Mouse (Mus musculus) neural tube, embryonic 11.5 days (tissue): ENCODE measurements around the gene Mical2. TPM values are rescaled to one million over a fixed set of nuclear protein-coding genes. Genes with fewer than 3 reads are reported as not detected.

ENCODE experiments used
- ATAC-seq: fragments of 200-750 bp; cut with Nextera tagmentation; 2 replicates; pipeline ENCODE4 v1.8.0; 2017; ENCODE audit warnings: moderate number of reproducible peaks, mild to moderate bottlenecking, moderate TSS enrichment, moderate library complexity; ENCODE audit not compliant: insufficient read depth, low FRiP score, low TSS enrichment
- DNase-seq: peaks from one replicate; pipeline ENCODE4 v3.0.0-alpha.2; 2015; ENCODE audit warnings: low spot score
- H3K27ac ChIP-seq: fragments of 300-500 bp; sonication (generic); 2 replicates; pipeline ENCODE4 v1.5.1; 2014; ENCODE audit warnings: low read depth, mild to moderate bottlenecking, low read length
- H3K27me3 ChIP-seq: fragments of 300-500 bp; sonication (generic); 2 replicates; pipeline ENCODE4 v1.6.1; 2014; ENCODE audit warnings: mild to moderate bottlenecking, low read length, mixed read lengths; ENCODE audit not compliant: control insufficient read depth, insufficient read depth
- H3K36me3 ChIP-seq: fragments of 300-500 bp; sonication (generic); 2 replicates; pipeline ENCODE4 v1.6.1; 2014; ENCODE audit warnings: mild to moderate bottlenecking, low read length, moderate library complexity, mixed read lengths; ENCODE audit not compliant: control insufficient read depth, insufficient read depth
- H3K4me1 ChIP-seq: fragments of 300-500 bp; sonication (generic); 2 replicates; pipeline ENCODE4 v1.6.1; 2014; ENCODE audit warnings: low read length, mixed read lengths; ENCODE audit not compliant: control insufficient read depth, insufficient read depth
- H3K4me2 ChIP-seq: fragments of 300-500 bp; sonication (generic); 2 replicates; pipeline ENCODE4 v1.6.1; 2014; ENCODE audit warnings: low read depth, mild to moderate bottlenecking, moderate library complexity
- H3K4me3 ChIP-seq: fragments of 300-500 bp; sonication (generic); 2 replicates; pipeline ENCODE4 v1.5.1; 2014; ENCODE audit warnings: low read depth, low read length
- H3K9ac ChIP-seq: fragments of 300-500 bp; sonication (generic); 2 replicates; pipeline ENCODE4 v1.6.1; 2014; ENCODE audit warnings: mild to moderate bottlenecking, low read length
- H3K9me3 ChIP-seq: fragments of 300-500 bp; sonication (generic); 2 replicates; pipeline ENCODE4 v1.6.1; 2016; ENCODE audit warnings: low read length; ENCODE audit not compliant: control insufficient read depth
- WGBS: fragments of 180-500 bp; shearing (Covaris S2); extraction: QIAGEN DNeasy Blood & Tissue Kit; methylation state at CpG from one replicate; pipeline ENCODE4 v1.1.7; 2014; 5-methylcytosine and 5-hydroxymethylcytosine counted together
- polyA plus RNA-seq: library from polyadenylated mRNA; unstranded; fragments of >200 nt; fragmentation: Nextera tagmentation; extraction: Ambion mirVana; gene quantifications from 2 replicates; pipeline ENCODE4 v1.2.1, GENCODE M21; 2014

Mical2 gene
- polyA plus RNA-seq, 1 experiment from 2014 or later, result 1.6 TPM

GRCm38 (mm10) chr7:112242587-112242986 lies 16.9 kb downstream of the Mical2 start:
- DNase-seq (no peak), ATAC-seq (no peak)
- Histone ChIP-seq H3K4me2 (no peak overlapping the region), H3K27me3 (no peaks in the 10 kb centered on the region), H3K9ac (no peak overlapping the region), H3K36me3 (no peaks in the 10 kb centered on the region), H3K4me3 (no peak overlapping the region), H3K4me1 (no peaks in the 10 kb centered on the region), H3K27ac (no peak overlapping the region), H3K9me3 (no peaks in the 10 kb centered on the region)
- 77% methylated on average over 6 of the region's 6 CpGs for WGBS

GRCm38 (mm10) chr7:112244071-112244470 lies 18.4 kb downstream of the Mical2 start:
- 74% methylated on average over 2 of the region's 2 CpGs for WGBS
- ATAC-seq, result no peak

GRCm38 (mm10) chr7:112244683-112245082 lies 19.0 kb downstream of the Mical2 start:
- H3K9me3 ChIP-seq, result no peaks in the 10 kb centered on the region
- H3K4me3 ChIP-seq, result no peak overlapping the region
- no peaks in the 10 kb centered on the region for H3K4me1 ChIP-seq
- 42% methylated on average over 6 of the region's 6 CpGs for WGBS
- no peak for ATAC-seq
- H3K36me3 ChIP-seq, result no peaks in the 10 kb centered on the region
- no peak overlapping the region for H3K4me2 ChIP-seq
- DNase-seq, result no peak
- H3K9ac ChIP-seq, result no peak overlapping the region
- H3K27me3 ChIP-seq, result no peaks in the 10 kb centered on the region
- no peak overlapping the region for H3K27ac ChIP-seq

More at GRCm38 (mm10) chr7:112244071-112244470, 18.4 kb downstream of the Mical2 start:
- H3K4me3 ChIP-seq, result no peak overlapping the region
- no peak overlapping the region for H3K27ac ChIP-seq
- H3K27me3 ChIP-seq, result no peaks in the 10 kb centered on the region
- no peaks in the 10 kb centered on the region for H3K4me1 ChIP-seq
- no peaks in the 10 kb centered on the region for H3K9me3 ChIP-seq
- no peak overlapping the region for H3K9ac ChIP-seq
- no peaks in the 10 kb centered on the region for H3K36me3 ChIP-seq
- DNase-seq, result no peak
- H3K4me2 ChIP-seq, result no peak overlapping the region

- Histone ChIP-seq H3K9me3 (no peaks in the 10 kb centered on the region), H3K4me2 (no peak overlapping the region), H3K36me3 (no peaks in the 10 kb centered on the region), H3K4me1 (no peaks in the 10 kb centered on the region), H3K27me3 (no peaks in the 10 kb centered on the region), H3K9ac (no peak overlapping the region), H3K27ac (no peak overlapping the region), H3K4me3 (no peak overlapping the region)
- DNase-seq (no peak), ATAC-seq (no peak)
- WGBS, result 84% methylated on average over 4 of the region's 4 CpGs
Measured at GRCm38 (mm10) chr7:112245839-112246438, 20.3 kb downstream of the Mical2 start.

- WGBS, result 79% methylated on average over 4 of the region's 4 CpGs
- DNase-seq (no peak), ATAC-seq (no peak)
- no peaks in the 10 kb centered on the region for H3K27me3 ChIP-seq
- no peak overlapping the region for H3K9ac ChIP-seq
- no peaks in the 10 kb centered on the region for H3K36me3 ChIP-seq
- no peaks in the 10 kb centered on the region for H3K4me1 ChIP-seq
- no peak overlapping the region for H3K27ac ChIP-seq
- H3K4me3 ChIP-seq, result no peak overlapping the region
- no peak overlapping the region for H3K4me2 ChIP-seq
- no peaks in the 10 kb centered on the region for H3K9me3 ChIP-seq
Measured at GRCm38 (mm10) chr7:112246442-112246841, 20.8 kb downstream of the Mical2 start.

GRCm38 (mm10) chr7:112247890-112248289 lies 22.2 kb downstream of the Mical2 start:
- Histone ChIP-seq H3K4me2 (no peak overlapping the region), H3K36me3 (no peaks in the 10 kb centered on the region), H3K9me3 (no peaks in the 10 kb centered on the region), H3K27me3 (no peaks in the 10 kb centered on the region), H3K27ac (no peak overlapping the region), H3K4me1 (no peaks in the 10 kb centered on the region), H3K9ac (no peak overlapping the region), H3K4me3 (no peak overlapping the region)
- no peak for ATAC-seq
- 76% methylated on average over 3 of the region's 3 CpGs for WGBS
- no peak for DNase-seq

GRCm38 (mm10) chr7:112249476-112249875 lies 23.8 kb downstream of the Mical2 start:
- H3K27me3 ChIP-seq, result no peaks in the 10 kb centered on the region
- H3K9me3 ChIP-seq, result no peaks in the 10 kb centered on the region
- H3K27ac ChIP-seq, result no peak overlapping the region
- H3K9ac ChIP-seq, result no peak overlapping the region
- ATAC-seq, result no peak
- no peaks in the 10 kb centered on the region for H3K4me1 ChIP-seq
- no peak overlapping the region for H3K4me2 ChIP-seq
- no peak for DNase-seq
- H3K36me3 ChIP-seq, result no peaks in the 10 kb centered on the region
- WGBS, result 84% methylated on average over 4 of the region's 4 CpGs
- H3K4me3 ChIP-seq, result no peak overlapping the region

GRCm38 (mm10) chr7:112252065-112252464 lies 26.4 kb downstream of the Mical2 start:
- DNase-seq, result no peak
- no peak overlapping the region for H3K9ac ChIP-seq
- H3K4me1 ChIP-seq, result no peaks in the 10 kb centered on the region
- no peak overlapping the region for H3K4me2 ChIP-seq
- no peaks in the 10 kb centered on the region for H3K36me3 ChIP-seq
- no peak for ATAC-seq
- no peaks in the 10 kb centered on the region for H3K9me3 ChIP-seq
- no peak overlapping the region for H3K4me3 ChIP-seq
- no peak overlapping the region for H3K27ac ChIP-seq
- no peaks in the 10 kb centered on the region for H3K27me3 ChIP-seq
- WGBS, result 51% methylated on average over 5 of the region's 5 CpGs

GRCm38 (mm10) chr7:112254233-112254632 lies 28.6 kb downstream of the Mical2 start:
- no peak overlapping the region for H3K9ac ChIP-seq
- H3K36me3 ChIP-seq, result no peaks in the 10 kb centered on the region
- no peaks in the 10 kb centered on the region for H3K9me3 ChIP-seq
- no peaks in the 10 kb centered on the region for H3K27me3 ChIP-seq
- no peaks in the 10 kb centered on the region for H3K4me1 ChIP-seq
- 89% methylated on average over 3 of the region's 3 CpGs for WGBS
- H3K27ac ChIP-seq, result no peak overlapping the region
- no peak for ATAC-seq
- H3K4me3 ChIP-seq, result no peak overlapping the region
- H3K4me2 ChIP-seq, result no peak overlapping the region
- DNase-seq, result no peak
